Mouse (Mus musculus) MN1 (cell line): ENCODE measurements at regions not wholly inside any gene's neighbourhood (a gene's known extent, or its start where the extent isn't known, plus 50 kb on each side); places are given as distances from the start of the nearest gene placed in this dataset.

Experiments used
- DNase-seq: peaks from one replicate; pipeline ENCODE4 v3.0.0-alpha.2; 2016; ENCODE audit warnings: low spot score

- DNase-seq = peak; percentile 84
Measured at GRCm38 (mm10) chr16:97304156-97304735, 52.3 kb upstream of the Bace2 start.
